Mouse (Mus musculus) lung, postnatal 36 days (tissue): ENCODE results near the gene Lekr1.
A peak's percentile ranks its signal among the peaks of the same experiment; 100 is the strongest.

Experiments used
- DNase-seq: peaks from one replicate; pipeline ENCODE4 v3.0.0; 2022; ENCODE audit warnings: mixed read lengths

The Lekr1 gene

GRCm38 (mm10) chr3:65665977-65666766 is at the start of gene Lekr1:
Lekr1 (plus strand) TSS chr3:65666228.
- peak; percentile 94 for DNase-seq

GRCm38 (mm10) chr3:65617507-65617906 is 48.5 kb upstream of the Lekr1 start:
- DNase-seq = no peak

GRCm38 (mm10) chr3:65619340-65619739 is 46.7 kb upstream of the Lekr1 start:
- DNase-seq = no peak

DNA sequence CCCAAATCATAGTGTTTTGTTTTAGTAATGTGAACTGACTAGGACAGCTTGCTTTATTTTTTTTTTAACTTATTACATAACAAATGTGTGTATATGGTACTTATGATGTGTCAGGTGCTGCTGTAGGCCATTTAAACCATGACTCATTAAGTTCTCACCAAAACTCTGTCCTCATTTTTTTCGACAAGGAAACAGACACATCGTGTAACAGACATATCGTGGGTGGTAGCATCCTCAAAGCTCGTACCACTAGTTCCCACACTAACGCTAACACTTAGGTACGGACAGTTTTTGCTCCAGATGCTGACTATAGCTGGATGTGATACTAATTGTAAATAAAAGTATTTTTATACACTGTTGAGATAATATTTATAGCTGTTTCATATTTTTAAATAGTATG is 43.0 kb upstream of the Lekr1 start:
- DNase-seq = no peak

- no peak for DNase-seq
These were observed 40.3 kb upstream of the Lekr1 start for GRCm38 (mm10) chr3:65625496-65626289.

- DNase-seq = no peak
These were observed 39.6 kb upstream of the Lekr1 start for GRCm38 (mm10) chr3:65626290-65626914.

DNA sequence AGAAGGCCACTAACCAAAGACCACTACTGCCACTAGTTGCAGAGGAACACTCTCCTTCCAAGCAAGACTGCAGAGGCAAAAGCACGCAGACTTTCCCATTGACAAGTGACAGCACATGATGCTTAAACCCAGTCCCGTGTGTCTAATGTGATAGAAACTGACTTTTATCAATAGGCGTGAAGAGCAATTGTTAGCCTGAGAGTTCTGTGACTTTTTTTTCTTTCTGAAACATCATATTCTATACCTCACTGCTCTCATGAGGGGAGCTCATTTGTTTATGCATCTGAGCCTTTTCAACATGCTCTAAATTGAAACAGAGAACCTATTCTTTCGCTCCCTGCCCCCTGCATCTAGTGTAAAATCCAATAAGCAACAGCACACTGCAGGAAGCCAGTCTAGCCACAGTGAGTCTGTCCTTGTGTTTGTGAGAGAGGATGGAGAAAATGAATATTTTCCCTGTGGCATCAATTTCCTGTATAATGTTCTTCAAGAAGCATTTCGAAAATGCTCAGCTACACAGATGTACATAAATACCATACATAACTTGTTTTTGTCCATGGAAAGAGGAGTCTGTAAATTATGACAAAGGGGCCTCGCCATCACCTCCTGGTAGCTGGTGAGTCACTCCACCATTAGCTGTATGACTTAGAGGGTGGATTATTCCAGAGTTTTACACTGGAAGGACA is 38.9 kb upstream of the Lekr1 start:
- no peak for DNase-seq

DNA sequence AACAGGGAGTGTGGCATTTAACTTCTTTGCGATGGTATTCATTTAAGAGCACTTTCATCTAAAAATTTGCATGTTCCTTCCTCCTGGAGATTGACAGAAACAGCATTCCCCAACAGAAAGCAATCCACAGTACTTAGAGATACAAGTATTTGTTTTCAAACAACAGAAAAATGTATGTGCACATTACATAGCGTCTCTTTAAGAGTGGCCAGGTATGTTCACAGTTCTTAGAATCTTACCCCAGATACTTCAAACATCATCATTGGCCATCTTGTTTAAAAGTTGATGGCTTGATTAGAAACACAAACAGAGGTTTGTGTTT is 38.4 kb upstream of the Lekr1 start:
- no peak for DNase-seq

GRCm38 (mm10) chr3:65629565-65630112 is 36.4 kb upstream of the Lekr1 start:
- no peak for DNase-seq

GRCm38 (mm10) chr3:65633604-65634003 is 32.4 kb upstream of the Lekr1 start:
- DNase-seq = no peak

DNA sequence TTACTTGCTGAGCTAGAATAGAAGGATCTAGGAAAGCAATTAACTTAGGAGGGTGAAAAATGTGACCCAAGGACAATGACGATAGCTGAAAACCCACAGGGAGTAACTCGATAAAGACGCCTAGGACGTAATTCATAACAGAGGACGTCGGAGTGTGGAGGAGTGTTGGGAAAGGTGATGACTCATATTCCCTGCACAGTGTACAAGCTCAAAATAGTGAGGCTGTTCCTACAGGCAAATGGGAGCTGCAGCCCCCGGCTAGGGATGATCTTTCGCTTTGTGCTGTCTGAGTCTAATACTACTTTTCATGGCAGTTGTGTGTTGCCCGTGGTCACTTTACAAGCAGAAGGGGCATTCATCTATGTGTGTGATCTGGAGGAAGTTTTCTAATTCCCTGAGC is 30.0 kb upstream of the Lekr1 start:
- no peak for DNase-seq

- DNase-seq = no peak
These were observed 28.7 kb upstream of the Lekr1 start for GRCm38 (mm10) chr3:65637313-65637712.

GRCm38 (mm10) chr3:65638896-65639295 is 27.1 kb upstream of the Lekr1 start:
- DNase-seq = peak; percentile 19

GRCm38 (mm10) chr3:65639454-65640014 is 26.5 kb upstream of the Lekr1 start:
- no peak for DNase-seq

- no peak for DNase-seq
These were observed 23.1 kb upstream of the Lekr1 start for GRCm38 (mm10) chr3:65642959-65643358.

DNA sequence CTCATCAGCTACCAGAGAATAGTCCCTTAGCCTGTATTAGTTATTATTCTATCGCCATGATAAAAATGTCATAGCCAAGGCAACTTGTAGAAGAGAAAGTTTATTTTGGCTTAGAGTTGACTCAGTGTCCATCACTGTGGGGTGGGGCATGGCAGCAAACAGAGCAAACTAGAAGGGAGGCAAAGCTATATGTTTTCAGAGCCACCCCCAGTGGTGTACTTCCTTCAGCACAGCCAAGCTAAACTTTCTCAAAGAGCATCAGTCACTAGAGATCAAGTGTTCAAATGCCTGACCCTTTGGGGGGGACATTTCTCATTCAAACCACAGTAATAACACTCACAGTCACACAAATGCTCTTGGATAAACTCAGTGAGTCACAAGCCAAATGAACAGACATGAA is 22.4 kb upstream of the Lekr1 start:
- no peak for DNase-seq

- DNase-seq = no peak
These were observed 18.4 kb upstream of the Lekr1 start for GRCm38 (mm10) chr3:65647592-65647991.

GRCm38 (mm10) chr3:65648913-65649312 is 17.1 kb upstream of the Lekr1 start:
- DNase-seq = no peak

DNA sequence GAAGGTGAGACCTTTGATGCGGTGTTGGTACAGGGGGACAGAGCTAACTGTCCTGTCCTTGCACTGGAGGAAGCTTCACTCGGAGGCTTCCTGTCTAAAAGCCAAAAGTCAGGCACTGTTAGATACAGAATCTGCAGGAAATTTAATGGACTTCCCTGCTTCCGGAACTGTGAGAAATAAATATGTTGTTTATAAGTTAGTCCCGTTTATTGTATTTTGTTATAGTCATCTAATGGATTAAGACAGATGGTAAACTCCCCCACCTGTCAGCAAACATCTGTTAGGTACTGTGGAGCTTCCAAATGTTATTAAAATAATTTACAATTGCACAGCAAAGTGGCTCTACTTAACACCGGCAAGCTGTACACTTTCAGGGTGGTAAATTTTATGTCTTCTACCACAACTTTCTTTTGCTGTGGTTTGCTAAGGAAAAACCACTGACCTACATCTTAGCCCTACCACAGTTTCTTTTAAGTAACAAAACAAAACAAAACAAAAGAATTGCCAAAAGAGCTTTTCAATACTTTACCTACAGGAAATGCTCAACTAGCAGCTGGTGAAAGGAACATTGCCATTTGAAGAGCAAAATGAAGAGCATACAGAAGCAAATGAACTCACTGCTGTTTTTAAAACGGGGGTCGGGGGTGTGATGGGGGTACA is 15.7 kb upstream of the Lekr1 start:
- no peak for DNase-seq

GRCm38 (mm10) chr3:65654541-65655206 is 11.4 kb upstream of the Lekr1 start:
- no peak for DNase-seq

GRCm38 (mm10) chr3:65656451-65656850 is 9.6 kb upstream of the Lekr1 start:
- DNase-seq = no peak
